Mouse (Mus musculus) kidney, postnatal 0 days (tissue): Measurements from ENCODE around the gene Wnt3. TPM values are rescaled to one million over a fixed set of nuclear protein-coding genes. Genes with fewer than 3 reads are reported as not detected.

Experiments used
- ATAC-seq: fragments of 200-750 bp; cut with Nextera tagmentation; replicated peaks from 2 replicates; pipeline ENCODE4 v1.8.0; 2017; ENCODE audit warnings: low read depth, moderate number of reproducible peaks, moderate TSS enrichment, moderate library complexity; ENCODE audit not compliant: low FRiP score
- DNase-seq: peaks from one replicate; pipeline ENCODE4 v3.0.0-alpha.2; 2016; ENCODE audit warnings: low spot score
- H3K27ac ChIP-seq: fragments of 300-500 bp; sonication (generic); 2 replicates; pipeline ENCODE4 v1.5.1; 2014; ENCODE audit warnings: mild to moderate bottlenecking
- H3K27me3 ChIP-seq: fragments of 300-500 bp; sonication (generic); 2 replicates; pipeline ENCODE4 v1.6.1; 2014; ENCODE audit warnings: low read length, mixed read lengths; ENCODE audit not compliant: insufficient read depth
- H3K36me3 ChIP-seq: fragments of 300-500 bp; sonication (generic); 2 replicates; pipeline ENCODE4 v1.6.1; 2014; ENCODE audit warnings: low read length, mixed read lengths; ENCODE audit not compliant: insufficient read depth
- H3K4me1 ChIP-seq: fragments of 300-500 bp; sonication (generic); replicated peaks from 2 replicates; pipeline ENCODE4 v1.6.1; 2014; ENCODE audit warnings: antibody characterized with exemption, low read length, mixed read lengths; ENCODE audit not compliant: insufficient read depth
- H3K4me2 ChIP-seq: fragments of 300-500 bp; sonication (generic); 2 replicates; pipeline ENCODE4 v1.6.1; 2014; ENCODE audit warnings: mild to moderate bottlenecking, low read length, moderate library complexity, mixed read lengths
- H3K4me3 ChIP-seq: fragments of 300-500 bp; sonication (generic); replicated peaks from 2 replicates; pipeline ENCODE4 v1.5.1; 2014; ENCODE audit warnings: low read depth, low read length
- H3K9ac ChIP-seq: fragments of 300-500 bp; sonication (generic); 2 replicates; pipeline ENCODE4 v1.6.1; 2014; ENCODE audit warnings: low read depth, low read length
- H3K9me3 ChIP-seq: fragments of 300-500 bp; sonication (generic); replicated peaks from 2 replicates; pipeline ENCODE4 v1.6.1; 2016; ENCODE audit warnings: low read length, inconsistent platforms, mixed read lengths
- CTCF ChIP-seq: IDR thresholded peaks from 2 replicates; pipeline ENCODE4 v1.5.1; 2016; ENCODE audit warnings: antibody characterized with exemption, low read depth, mild to moderate bottlenecking, moderate library complexity
- WGBS: fragments of 180-500 bp; shearing (Covaris S2); extraction: QIAGEN DNeasy Blood & Tissue Kit; methylation state at CpG from one replicate; pipeline ENCODE4 v1.1.7; 2014; 5-methylcytosine and 5-hydroxymethylcytosine counted together
- polyA plus RNA-seq: library from polyadenylated mRNA; unstranded; fragments of >200 nt; fragmentation: Nextera tagmentation; extraction: Ambion mirVana; gene quantifications from 2 replicates; pipeline ENCODE4 v1.2.1, GENCODE M21; 2015

Gene Wnt3
- polyA plus RNA-seq, 1 experiment from 2014 or later, result 0.05 TPM

DNA sequence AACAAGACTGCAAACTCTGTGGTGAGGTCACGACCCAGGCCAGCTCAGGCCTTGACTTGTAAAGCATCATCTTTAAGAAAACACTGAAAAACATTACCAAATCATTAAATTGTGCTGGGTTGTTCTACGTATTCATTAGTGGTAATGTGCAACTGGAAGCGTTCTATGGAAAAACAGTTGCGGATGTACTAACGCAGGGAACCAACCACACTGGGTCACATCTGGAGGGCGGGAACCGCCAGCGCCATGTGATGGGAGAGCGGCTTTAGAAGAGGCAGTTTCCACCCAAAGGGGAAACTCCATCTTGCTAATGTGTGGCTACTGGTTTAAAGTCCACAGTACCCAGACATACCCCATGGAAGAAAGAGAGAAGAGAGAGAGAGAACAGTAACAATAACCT, 56.5 kb downstream of the Wnt3 start:
- Histone ChIP-seq H3K27ac (no peak overlapping the region), H3K27me3 (no peaks in the 10 kb centered on the region), H3K4me3 (no peak overlapping the region), H3K4me2 (no peak overlapping the region), H3K4me1 (no peaks in the 10 kb centered on the region), H3K9ac (no peak overlapping the region), H3K36me3 (peaks cover 11% of the 10 kb centered on the region; the same call in 1 of the 2 replicates), H3K9me3 (no peaks in the 10 kb centered on the region)
- ATAC-seq, result no peak
- WGBS, result 89% methylated on average over 9 of the region's 9 CpGs
- no peak for TF ChIP-seq CTCF
- no peak for DNase-seq

DNA sequence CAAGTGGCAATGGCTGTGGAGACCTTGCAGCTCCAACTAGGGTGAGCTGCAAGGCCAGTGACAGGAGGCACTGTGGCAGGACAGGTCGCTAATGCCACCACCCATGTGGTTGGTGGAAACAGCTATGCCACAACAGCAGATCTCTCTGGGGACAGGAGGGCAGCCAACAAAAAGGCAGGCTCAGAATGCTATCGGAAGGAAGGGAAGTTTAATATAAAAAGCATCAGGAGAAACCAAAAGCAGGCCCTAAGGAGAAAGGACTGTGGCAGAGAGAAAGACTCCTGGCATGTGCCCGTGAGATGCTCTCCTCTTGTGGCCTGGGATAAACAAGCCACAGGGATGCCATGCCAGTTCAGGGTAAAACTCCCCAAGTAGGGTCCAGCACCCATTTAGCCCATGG, 57.8 kb downstream of the Wnt3 start:
- Histone ChIP-seq H3K27ac (no peak overlapping the region), H3K27me3 (no peaks in the 10 kb centered on the region), H3K4me3 (no peak overlapping the region), H3K36me3 (0 out of 2 replicates have a peak, but pooled peaks cover 5% of the 10 kb centered on the region), H3K4me2 (no peak overlapping the region), H3K4me1 (no peaks in the 10 kb centered on the region), H3K9me3 (no peaks in the 10 kb centered on the region), H3K9ac (no peak overlapping the region)
- TF ChIP-seq CTCF, result no peak
- no peak for ATAC-seq
- 87% methylated on average over 3 of the region's 3 CpGs for WGBS
- DNase-seq, result no peak

DNA sequence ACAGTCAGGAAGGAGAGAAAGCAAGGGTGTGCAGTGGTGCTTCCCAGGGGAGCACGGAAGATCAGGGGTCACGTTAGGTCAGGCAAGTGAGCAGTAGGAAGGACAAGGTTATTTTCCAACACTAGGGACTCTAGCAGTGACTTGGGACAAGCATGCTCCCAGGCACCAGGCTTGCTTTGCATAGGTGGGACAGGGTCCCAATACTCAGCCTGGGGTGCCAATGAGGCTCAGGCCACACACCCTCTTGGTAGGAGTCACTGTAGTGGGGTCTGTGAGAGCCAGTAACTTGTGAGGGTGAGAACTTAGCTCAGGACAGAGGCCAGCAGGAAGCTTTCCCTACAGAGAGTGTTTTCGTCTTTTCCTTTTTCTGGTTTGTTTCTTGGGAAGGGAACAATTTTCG, 58.4 kb downstream of the Wnt3 start:
- H3K36me3 ChIP-seq, result 0 out of 2 replicates have a peak, but pooled peaks cover 5% of the 10 kb centered on the region
- TF ChIP-seq CTCF, result no peak
- no peak for ATAC-seq
- H3K4me3 ChIP-seq, result no peak overlapping the region
- H3K4me2 ChIP-seq, result no peak overlapping the region
- no peak for DNase-seq
- H3K9me3 ChIP-seq, result no peaks in the 10 kb centered on the region
- 86% methylated on average over 4 of the region's 4 CpGs for WGBS
- H3K4me1 ChIP-seq, result no peaks in the 10 kb centered on the region
- no peak overlapping the region for H3K9ac ChIP-seq
- H3K27ac ChIP-seq, result no peak overlapping the region
- H3K27me3 ChIP-seq, result no peaks in the 10 kb centered on the region

DNA sequence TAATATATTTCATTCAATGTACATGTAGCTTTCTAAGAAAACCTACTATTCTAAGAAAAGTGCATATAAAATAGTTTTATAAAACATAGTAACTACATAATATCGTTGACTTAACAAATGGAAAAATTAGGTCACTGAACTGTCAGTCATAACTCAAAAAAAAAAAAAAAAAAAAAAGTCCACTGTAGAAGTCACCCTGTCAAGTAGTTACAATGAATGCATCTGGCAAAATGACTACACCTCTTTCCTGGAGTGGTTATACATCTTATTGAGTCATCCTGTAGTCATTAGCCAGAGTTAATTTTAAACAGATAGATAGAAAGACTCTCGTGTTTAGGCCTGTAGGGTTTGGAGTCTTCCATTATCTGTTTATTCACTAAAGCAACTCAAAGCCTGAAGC, 65.0 kb downstream of the Wnt3 start:
- TF ChIP-seq CTCF, result no peak
- H3K9me3 ChIP-seq, result no peaks in the 10 kb centered on the region
- H3K36me3 ChIP-seq, result no peaks in the 10 kb centered on the region
- ATAC-seq (no peak), DNase-seq (no peak)
- no peak overlapping the region for H3K4me3 ChIP-seq
- no peak overlapping the region for H3K9ac ChIP-seq
- no peaks in the 10 kb centered on the region for H3K27me3 ChIP-seq
- no peaks in the 10 kb centered on the region for H3K4me1 ChIP-seq
- H3K4me2 ChIP-seq, result no peak overlapping the region
- no peak overlapping the region for H3K27ac ChIP-seq
- WGBS, result 76% methylated on average over 2 of the region's 2 CpGs

DNA sequence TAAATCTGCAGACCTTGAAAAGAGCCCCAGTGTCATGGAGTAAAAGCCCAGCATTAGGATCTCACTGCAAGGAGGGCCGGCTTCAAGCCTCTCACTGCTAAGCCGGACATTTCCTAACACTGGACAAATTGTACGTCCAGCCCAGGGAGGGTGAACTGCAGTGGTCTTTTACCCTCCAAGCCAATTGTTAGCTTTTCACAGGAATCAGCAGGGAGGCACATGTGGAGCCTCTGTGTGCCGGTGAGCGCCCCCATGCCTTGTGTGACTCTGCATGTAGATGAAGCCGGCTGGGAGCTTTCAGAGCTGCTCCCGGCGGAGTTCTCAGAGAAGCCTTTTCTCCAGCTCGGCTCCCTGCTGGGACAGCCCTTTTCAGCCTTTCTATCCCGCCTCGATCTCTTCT, 66.9 kb downstream of the Wnt3 start:
- Histone ChIP-seq H3K27ac (no peak overlapping the region), H3K9ac (no peak overlapping the region), H3K36me3 (no peaks in the 10 kb centered on the region), H3K27me3 (no peaks in the 10 kb centered on the region), H3K4me2 (no peak overlapping the region), H3K4me3 (no peak overlapping the region), H3K4me1 (no peaks in the 10 kb centered on the region), H3K9me3 (no peaks in the 10 kb centered on the region)
- 15% methylated on average over 11 of the region's 11 CpGs for WGBS
- TF ChIP-seq CTCF, result no peak
- peak; percentile 40 for DNase-seq
- ATAC-seq, result no peak

DNA sequence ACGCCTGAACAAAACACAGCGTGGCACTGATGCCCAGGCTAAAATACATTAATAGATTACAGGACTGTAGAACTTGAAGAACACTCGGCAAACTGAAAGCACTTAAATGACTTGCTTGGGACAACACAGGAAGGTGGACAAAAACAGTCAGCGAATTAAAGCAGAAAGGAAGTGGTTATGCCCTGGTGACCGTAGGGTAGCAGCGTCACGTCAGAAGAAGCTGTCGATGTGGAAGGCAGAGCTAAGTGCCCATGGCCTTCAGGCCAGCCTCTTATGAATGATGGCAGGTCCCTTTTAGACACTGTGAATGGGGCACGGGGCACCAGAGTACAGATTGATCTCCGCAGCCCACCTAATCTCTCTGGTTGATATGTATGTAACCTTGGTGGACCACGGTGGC, 74.3 kb downstream of the Wnt3 start:
- no peak for ATAC-seq
- WGBS, result 84% methylated on average over 11 of the region's 11 CpGs
- no peak overlapping the region for H3K4me3 ChIP-seq
- no peaks in the 10 kb centered on the region for H3K9me3 ChIP-seq
- no peak overlapping the region for H3K9ac ChIP-seq
- H3K4me1 ChIP-seq, result no peaks in the 10 kb centered on the region
- no peak overlapping the region for H3K4me2 ChIP-seq
- TF ChIP-seq CTCF, result no peak
- no peak overlapping the region for H3K27ac ChIP-seq
- H3K27me3 ChIP-seq, result no peaks in the 10 kb centered on the region
- no peak for DNase-seq
- H3K36me3 ChIP-seq, result 0 out of 2 replicates have a peak, but pooled peaks cover 3% of the 10 kb centered on the region

DNA sequence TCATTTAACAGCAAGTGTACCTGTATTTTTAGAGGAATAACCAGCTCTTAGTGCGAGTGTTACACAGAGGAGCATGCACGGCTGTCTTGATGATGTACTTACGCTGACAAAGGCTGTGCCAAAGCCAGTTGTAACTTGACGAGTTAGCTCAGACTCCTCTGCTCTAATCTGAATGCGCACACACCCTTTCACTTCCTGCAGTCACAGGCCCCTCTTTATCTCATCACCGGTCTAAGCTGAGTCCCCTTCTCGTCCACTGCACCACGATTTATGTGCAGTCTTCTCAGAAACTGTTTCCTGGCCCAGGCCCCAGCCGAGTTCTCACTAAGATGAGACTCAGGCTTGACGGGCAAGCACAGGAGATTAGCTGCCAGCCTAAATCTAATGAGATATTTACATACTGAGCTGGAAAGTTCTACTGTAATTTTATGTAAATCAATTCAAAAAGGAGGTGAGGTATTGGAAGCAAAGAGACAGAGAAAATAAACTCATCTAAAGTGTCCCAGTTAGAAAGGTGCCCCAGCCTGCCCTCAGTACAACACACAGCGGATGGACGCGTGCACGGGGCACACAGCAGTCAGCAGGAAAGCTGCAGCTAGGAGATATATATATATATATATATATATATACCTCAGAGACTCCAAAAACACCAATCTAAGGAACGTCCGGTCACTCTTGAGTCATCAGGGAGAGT, 78.8 kb downstream of the Wnt3 start:
- Histone ChIP-seq H3K9me3 (no peaks in the 10 kb centered on the region), H3K36me3 (0 out of 2 replicates have a peak, but pooled peaks cover 2% of the 10 kb centered on the region), H3K4me1 (no peaks in the 10 kb centered on the region), H3K27me3 (no peaks in the 10 kb centered on the region), H3K9ac (no peak overlapping the region), H3K4me2 (no peak overlapping the region), H3K4me3 (no peak overlapping the region), H3K27ac (no peak overlapping the region)
- peak; percentile 6 for DNase-seq
- ATAC-seq, result no peak
- WGBS, result 61% methylated on average over 16 of the region's 16 CpGs
- no peak for TF ChIP-seq CTCF
